Mouse (Mus musculus): ENCODE results near the gene Mark1.
A peak's percentile ranks its signal among the peaks of the same experiment; 100 is the strongest.

The Mark1 gene

DNA sequence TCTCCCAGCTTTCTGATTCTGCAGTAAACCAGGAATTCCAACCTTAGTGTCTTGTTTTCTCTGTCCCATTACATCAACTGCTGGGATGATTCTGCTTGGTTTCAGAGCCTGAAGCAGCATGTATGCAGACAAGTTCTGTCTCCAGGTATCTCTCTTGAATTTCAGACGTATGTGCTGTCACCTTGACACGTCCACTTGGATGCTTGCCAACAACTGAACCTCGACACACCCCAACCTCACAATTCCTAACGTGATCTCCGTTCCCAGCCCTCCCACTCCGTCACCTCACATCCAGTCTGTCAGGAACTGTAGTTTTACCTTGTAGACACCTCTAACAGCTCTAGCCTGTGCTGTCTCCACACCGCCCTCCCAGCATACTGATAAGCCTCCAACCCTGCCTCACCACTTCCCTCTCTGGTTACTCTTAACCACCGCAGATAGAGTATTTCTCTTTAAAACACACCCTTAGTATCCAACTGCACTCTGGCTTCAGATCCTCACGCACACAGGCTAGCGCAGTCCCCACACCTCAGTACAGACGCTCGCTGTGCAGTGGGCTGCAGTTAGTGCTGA, 36.2 kb downstream of the Mark1 start:
- DNase-seq (ENCODE audit: low spot score in 2 of 2): no peak

DNA sequence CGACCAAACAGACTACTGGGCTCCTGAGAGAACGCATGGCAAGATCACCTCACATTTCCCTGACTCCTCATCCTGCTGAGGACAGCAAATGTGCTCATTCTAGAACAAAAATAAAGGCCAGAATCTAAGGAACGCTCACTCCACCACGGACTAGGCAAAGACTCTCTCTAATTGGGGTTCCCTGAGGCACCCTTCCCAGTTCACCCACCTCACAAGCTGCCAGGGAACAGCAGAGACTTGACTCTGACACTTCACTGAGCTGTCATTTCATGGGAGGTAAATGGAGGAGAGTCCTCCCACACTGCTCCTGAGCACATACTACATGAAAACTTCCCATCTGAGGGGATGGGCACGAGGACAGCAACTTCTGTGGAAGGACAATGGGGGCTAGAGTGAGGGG, 37.5 kb downstream of the Mark1 start:
- DNase-seq (ENCODE audit: low spot score in 2 of 2): no peak

DNA sequence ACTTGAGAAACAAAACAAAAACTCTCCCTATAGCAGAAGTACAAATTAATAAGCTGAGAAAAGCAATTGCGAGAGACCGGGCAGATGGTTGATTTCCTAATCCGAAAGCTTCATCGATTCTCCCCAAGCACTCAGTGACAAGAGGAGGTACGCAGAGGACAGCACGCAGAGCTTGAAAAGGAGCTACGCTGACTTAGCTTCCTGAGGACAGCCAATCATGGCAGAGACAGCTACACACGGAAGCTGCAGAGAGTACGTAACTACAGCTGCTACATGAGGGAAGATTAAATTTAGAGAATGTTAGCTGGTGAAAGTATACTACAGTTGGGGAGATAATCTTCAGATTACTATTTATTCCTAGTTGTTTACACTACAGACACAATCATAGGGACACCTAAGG, 40.6 kb downstream of the Mark1 start:
- DNase-seq (ENCODE audit: low spot score in 2 of 2): no peak

DNA sequence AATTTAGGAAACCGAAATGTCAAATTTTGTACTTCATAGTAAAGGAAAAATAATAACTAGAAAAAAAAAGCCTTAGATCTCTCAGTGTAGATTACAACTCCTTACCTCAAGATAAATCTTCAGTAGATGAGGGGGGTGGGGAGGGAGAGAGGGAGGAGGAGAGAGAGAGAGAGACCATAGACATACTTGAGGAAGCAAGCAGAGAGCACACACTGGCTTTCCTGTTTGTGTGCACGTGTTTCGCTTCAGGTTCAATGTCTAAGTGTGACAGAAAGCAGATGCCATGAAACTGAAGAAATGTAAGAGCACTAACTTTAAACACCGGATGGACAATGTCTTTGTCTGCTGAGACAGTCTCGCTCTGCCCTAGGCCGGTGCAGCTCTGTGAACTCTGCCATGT, 41.0 kb downstream of the Mark1 start:
- no peak for DNase-seq (ENCODE audit: low spot score in 2 of 2)

DNA sequence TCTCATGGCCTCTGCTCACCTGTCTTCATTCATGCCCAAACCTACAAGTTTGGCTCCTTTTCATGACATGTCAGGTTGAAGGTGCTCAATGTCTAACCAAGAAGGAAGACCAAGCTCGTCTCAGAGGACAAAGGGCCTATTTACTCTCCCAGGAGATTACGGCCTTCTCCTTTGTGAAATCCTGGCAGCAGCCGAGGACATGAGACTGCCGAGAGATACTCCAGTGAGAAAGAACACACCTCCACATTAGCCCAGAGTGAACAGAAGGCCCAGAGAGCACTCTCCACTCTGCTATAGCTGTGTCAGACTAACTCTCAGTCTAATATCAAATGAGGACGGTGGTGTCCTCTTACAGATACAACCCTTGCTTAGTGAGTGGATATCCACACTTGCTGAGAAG, 47.6 kb downstream of the Mark1 start:
- DNase-seq (ENCODE audit: low spot score in 2 of 2): no peak

DNA sequence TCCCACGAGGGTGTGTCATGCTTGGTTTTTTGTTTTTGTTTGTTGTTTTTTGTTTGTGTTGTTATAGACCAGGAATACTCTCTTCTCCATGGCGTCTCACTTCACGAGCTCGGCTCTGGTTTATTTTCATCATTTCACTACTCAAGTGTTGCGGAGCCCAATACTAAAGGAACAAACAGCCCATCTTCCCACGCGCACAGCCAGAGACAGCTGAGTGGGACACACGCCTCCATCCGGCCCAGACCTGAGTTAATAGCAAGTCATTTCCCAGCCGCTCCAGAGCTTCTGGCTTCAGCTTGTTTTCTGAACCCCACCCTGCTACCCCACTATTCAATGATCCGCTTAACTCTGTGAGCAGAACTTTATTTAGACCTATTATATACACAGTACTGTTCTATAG, 48.3 kb downstream of the Mark1 start:
- DNase-seq (ENCODE audit: low spot score in 2 of 2): peak; percentile 39 to 72

DNA sequence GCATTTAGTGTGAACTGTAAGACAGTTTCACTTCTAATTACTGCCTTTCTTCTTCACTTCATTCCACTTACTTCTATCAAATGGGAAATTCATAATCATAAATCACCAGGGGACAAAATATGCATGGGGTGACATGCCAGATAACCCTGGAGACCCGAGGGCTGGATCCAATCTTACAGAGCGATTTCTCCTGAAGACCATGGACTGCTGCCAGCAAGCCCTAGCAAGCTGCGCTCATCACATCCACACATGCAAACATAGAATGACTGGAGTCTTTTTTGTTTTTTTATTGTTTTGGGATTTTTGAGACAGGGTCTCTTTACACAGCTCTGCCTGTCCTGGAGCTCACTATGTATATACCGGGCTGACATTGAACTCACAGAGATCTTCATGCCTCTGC, 61.3 kb downstream of the Mark1 start:
- no peak for DNase-seq (ENCODE audit: low spot score in 2 of 2)

DNA sequence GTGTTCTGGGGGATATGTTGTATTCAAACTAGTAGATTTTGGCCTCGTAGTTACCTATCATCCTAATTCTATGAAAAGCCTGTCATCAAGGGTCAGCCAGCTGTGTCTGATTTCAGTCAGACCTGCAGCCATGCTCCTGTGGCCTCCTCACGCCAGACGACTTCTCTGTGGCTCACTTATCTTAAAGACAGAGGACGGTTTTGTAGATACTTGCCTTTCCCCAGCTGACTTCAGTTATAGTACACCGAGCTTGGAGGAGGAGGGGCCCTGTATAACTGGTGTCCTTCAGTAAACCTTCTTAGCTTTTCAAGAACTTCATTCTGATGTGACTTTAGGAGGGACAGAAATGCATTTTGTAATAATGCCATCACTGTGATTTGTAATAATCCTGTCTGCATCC, 63.4 kb downstream of the Mark1 start:
- no peak for DNase-seq (ENCODE audit: low spot score in 2 of 2)

DNA sequence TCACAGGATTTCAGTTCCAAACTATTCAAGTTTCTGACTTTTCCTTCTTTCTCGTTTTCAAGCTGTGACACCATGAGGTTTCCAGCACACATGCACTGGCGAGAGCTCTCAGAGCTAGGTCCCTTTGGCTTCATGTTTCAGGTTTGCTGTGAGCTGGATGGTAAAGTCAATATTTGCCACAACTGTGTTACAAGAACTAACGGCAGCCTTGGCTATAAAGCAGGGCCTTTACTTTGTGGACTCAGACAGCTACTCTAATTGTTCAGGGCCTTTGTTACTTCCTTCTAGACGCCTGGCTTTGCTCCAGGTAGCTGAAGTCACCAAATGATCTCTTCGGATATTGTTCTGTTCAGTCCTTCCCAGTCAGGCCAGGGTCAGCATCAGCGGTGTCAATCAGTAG, 63.9 kb downstream of the Mark1 start:
- DNase-seq (ENCODE audit: low spot score in 2 of 2): no peak

DNA sequence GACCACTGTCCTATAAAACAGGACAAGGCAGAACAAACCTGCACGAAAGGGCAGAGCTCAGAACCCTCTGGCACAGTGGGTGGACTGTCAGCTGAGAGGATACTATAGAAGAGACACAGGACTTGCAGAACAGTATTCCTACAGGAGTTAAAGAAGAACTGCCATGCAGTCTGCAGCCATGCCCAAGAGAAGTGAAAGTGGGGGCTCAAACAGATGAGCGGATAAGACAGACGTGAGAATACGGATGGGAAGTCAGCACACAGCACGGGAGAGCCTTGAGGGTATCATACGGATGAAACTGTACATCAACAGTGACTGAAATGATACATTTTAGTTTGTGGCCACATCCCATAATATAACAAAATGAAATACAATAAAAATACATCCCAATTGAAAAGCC, 68.3 kb downstream of the Mark1 start:
- DNase-seq (ENCODE audit: low spot score in 2 of 2): no peak

DNA sequence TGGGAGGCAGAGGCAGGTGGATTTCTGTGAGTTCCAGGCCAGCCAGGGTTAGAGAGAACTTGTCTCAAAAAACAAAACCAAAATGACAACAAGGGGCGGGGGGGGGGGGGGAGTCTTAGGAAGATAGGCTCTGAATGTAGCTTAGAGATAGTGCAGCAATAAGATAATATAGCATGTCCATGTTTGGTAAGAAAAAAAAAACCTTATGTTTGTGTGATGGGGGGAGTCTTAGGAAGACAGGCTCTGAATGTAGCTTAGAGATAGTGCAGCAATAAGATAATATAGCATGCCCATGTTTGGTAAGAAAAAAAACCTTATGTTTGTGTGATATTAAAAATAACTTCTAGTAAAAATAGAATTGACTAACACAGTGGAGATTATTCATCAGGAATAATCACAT, 71.0 kb downstream of the Mark1 start:
- no peak for DNase-seq (ENCODE audit: low spot score in 2 of 2)

DNA sequence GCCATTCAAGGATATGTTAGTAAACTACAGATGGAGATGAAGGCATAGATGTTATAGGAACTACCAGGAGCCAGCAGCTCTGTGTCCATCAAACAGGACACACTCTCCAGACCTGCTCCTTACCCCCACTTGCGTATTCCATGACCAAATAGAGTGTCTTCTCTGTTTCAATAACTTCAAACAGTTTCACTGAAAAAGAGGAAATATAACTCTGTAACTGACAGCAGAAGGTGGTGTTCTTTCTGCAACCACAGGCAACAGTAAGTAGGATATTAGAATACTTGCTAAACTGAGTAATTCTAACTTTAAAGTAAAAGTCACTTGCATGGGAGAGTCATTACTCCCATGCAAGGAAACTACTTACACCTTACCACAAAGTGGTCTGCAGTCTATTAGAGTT, 71.5 kb downstream of the Mark1 start:
- DNase-seq (ENCODE audit: low spot score in 2 of 2): no peak

DNA sequence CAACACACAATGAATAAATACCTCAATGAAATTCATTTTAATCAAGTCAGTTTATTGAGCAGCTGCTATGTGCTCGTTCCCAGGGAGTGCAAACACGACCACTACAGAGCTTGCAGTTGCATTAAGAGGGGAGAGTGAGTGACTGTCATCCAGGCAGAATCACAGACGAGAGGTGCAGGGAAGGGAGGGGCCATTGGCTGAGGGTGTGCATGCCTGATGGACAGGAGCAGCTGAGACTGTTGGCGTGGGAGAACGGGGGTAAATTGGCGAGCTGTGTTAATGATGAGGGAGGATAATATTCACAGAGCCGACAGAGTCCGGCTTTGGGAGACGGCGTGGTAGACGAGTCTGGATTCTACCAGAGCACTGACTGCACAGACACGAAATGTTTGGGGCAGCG, 76.5 kb downstream of the Mark1 start:
- no peak for DNase-seq (ENCODE audit: low spot score in 2 of 2)

DNA sequence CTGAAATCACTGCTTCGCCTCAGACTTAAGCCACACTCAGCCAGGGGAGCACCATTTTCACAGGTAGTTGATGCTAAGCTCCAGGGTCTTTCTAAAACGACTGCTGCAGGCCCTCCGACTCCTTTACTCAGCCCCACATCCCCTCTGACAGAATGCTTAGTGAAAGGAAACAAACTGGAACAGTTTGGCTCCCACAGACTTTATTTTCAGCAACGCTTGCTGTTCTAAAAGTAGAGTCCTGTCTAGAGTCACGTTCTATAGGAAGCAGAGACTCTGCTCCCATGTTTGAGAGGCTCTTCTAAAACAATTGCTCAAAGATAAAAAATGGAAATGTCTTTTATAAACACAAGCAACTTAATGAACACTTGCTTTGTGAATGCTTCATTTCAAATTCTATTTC, 79.3 kb downstream of the Mark1 start:
- DNase-seq (ENCODE audit: low spot score in 2 of 2): peak in 1 of 2 experiments; percentile 56

DNA sequence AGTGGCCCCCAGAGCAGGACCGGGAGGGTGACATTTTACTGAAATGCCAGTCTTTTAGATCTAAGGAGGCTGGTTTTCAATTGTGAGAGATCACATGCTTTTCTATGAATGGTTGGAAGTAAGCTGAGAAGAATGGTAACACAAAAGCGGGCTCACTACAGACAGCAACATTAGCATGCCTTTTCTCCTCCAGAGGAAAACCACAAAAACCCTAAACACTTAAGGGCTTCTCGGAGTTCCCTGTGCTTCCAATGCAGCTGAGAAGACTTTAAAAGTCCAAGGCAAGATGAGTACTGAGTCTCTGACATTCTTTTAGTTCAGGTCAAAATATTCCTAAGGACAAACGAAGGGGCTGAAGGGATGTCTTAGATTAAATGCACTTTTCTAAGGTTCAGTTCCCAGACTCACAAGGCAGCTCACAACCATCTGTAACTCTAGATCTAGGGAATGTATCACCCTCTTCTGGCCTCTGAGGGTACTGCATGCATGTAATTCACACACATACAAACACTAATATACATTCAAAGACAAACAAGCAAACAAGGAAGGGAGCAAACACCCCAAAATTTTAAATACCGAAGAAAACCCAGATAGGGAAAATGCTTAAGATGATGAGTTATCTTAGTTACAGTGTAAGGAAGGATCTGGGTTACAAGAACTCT, 81.0 kb downstream of the Mark1 start:
- DNase-seq (ENCODE audit: low spot score in 2 of 2): no peak

DNA sequence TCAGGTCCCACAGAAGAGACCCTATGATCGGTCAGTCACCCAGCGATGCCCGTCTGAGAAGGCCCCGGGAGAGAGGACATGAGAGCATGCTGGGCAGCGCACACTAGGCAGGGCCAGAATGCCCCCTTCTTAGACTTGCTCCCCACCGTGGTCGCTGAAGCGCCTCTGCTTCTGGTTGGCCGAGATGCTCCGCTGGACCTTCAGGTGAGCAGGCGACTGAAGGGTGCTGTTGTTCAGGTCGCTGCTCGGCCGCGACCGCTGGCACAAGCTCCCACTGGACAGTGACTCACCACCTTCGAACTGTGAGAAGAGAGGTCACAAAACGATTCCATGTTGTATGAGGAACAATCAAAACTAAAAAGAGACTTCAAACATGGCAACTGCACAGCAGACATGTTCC, 87.0 kb downstream of the Mark1 start:
- DNase-seq (ENCODE audit: low spot score in 2 of 2): no peak

DNA sequence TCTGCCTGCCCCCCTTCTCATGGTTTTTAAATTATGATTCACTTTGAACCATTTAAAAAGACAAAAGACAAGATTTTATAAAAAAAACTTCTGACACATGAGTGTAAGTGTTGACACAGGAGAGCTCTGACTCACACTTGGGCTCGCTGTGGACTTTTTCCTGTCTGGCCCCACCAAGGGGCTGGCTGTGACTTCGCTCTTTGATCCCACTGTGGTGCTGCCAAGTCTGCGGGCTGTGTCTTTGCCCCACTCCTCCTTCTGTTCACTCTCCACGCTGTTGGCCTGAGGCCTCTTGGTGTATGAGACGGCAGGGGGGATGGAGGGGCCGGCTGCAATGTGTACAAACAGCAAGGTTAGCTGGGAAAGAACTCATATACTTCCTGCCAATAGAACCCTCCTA, 87.5 kb downstream of the Mark1 start:
- no peak for DNase-seq (ENCODE audit: low spot score in 2 of 2)

DNA sequence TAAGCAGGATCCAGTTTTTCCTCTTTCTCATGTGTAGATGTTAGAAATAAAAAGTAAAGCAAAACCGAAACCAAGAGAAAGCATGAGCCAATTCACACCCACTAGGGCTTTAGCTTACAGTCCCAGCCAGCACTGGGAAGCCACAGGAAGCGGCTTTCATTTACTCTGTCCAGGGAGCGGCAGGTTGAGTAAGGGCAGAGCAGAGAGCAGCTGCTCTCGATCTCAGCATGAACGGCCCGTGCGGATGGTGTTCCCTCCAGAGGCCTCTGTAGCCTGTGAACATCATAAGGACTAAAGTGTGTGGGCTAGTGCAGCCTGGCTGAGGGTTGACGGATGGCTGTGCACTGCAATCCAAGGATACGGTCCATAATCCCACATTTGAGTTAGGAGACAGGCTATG, 90.8 kb downstream of the Mark1 start:
- no peak for DNase-seq (ENCODE audit: low spot score in 2 of 2)

DNA sequence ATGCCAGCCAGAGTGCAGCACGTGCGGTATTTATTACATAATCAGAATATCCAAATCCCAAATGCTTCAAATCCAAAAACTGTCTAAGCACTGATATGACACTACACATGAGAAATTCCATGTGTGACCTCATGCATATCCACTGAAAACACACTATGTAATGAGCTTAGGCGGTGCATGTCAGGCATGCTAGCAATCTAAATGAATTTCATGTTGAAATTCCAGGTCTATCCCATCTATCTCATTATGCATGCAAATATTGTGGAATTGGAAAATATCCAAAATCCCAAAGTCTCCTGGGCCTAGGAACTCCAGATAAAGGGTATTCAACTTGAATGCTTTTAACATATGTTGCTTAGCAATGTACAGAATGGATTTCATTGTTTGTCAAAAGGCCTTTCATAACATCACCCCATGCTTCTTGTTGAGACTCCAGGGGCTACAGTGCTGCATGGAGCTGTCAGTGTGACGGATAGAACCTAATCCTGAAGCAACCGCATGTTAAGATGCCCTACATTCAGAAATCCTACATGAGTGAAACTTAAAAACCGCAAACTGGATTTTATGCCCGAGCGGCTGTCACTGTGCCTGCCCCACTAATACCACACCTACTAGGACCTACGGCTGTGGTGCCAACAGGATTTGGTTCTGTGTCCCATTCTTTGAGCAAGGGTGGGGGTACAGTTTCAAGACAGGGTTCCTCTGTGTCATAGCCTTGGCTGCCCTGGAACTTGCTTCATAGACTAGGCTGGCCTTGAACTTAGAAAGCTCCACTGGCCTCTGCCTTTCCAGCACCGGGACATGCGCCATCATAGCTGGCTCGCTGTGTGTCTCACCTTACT, 93.2 kb downstream of the Mark1 start:
- DNase-seq (ENCODE audit: low spot score in 2 of 2): no peak

DNA sequence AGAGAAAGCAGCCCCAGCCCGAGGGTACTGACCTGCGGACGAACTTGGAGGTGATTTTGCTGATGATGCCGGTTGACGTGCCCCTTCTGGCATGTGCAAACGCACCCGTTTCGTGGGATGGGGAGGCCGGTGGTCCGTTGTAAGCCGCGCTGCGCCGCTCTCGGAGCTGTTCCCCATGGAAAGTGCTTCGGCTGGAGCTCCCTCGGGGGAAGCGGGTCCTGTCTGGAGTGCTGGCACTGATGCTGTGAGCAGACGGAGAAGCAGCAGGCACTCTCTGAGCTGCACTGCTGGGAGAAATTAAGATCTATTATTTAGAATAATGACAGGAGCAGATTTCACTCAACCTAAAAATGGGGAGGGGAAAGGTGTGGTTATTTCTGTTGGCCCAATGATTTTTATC, 94.0 kb downstream of the Mark1 start:
- DNase-seq (ENCODE audit: low spot score in 2 of 2): no peak

DNA sequence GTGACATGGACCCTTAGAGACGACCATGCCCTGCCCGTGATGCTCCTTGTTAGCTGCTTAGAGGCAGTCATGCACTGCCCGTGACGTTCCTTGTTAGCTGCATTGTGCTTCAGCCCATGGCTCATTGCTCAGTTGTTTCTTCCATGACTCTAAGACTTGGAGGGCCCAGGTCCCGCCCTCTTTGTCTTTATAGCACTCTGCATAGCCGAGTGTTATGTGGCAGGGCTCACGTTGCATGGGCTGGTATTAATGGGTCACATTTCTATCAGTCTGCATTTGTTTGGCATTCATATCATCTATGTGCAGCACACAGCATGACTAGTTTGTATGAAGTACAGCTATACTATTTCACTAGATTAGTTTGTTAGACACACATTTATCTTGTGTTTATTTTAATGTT, 95.7 kb downstream of the Mark1 start:
- no peak for DNase-seq (ENCODE audit: low spot score in 2 of 2)

DNA sequence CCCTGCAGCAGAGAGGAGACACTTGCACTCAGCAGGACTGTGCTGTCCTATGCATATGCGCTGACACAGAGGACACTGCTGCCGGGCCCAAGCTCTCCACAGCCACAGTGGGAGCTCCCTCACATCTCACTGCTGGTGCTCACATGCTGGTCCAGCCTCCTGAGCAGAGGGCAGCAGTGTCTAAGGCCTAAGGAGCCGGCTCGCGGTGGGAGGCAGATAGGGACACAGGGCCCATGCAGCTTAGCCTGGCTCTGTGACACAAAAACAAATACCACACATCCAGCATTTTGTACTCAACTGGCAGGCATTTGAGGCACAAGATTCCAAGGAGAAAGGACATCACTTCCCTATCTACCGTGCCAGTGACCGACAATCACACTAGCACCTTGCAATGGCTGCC, 96.5 kb downstream of the Mark1 start:
- DNase-seq (ENCODE audit: low spot score in 2 of 2): no peak

DNA sequence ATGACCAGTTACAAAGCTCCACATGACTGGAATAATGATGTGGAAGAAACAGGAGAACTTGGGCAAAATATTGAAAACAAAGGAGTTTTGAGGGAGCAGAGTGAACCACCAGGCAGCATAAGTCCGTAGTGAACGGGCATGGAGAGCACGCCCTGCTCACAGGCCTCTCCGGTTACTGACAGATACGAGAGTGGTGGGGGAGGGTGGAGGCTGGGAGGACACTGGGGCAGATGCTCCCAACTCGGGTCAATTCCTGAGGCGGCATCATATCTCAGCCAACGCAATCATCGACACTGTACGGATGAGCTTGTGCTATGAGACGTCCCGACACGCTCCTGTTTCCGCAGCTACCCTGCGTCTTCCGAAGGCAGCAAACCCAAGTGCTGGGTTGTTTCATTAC, 102.0 kb downstream of the Mark1 start:
- DNase-seq (ENCODE audit: low spot score in 2 of 2): no peak
